In genomic region chr7:111486811-111487333, GRCm38 (mm10) we compare ENCODE assay signal across 11 mouse cellular contexts.
A peak's percentile ranks its signal among the peaks of the same experiment; 100 is the strongest.
DNase-seq lines count a peak whose midpoint lies in the region; TF ChIP-seq lines count a peak whose summit lies in the region.
"Had no signal": no experiment of that assay in that cellular context is flagged by ENCODE, and none has a peak within 500 bp of the region (broad histone marks: within the 10 kb centered on the region; RNA-seq: fewer than 3 reads in every experiment).

No protein-coding gene starts in this region.

- no peak for TF ChIP-seq POLR2A in brain, embryonic 14.5 days (IDR thresholded peaks at IDR 0.05; ENCODE audit: borderline replicate concordance, extremely low read depth, insufficient read depth, insufficient read length, poor library complexity, severe bottlenecking)

- peak; percentile 7 for DNase-seq in gastrocnemius, adult 18-20 months (ENCODE audit: low spot score)
- no peak for DNase-seq in gastrocnemius, postnatal 10 days
- peak; percentile 18 for DNase-seq in kidney, postnatal 10 days
- no peak for DNase-seq in kidney, postnatal 4 days
- peak; percentile 85 for DNase-seq in adipocyte (ENCODE audit: low spot score)
- DNase-seq in brain, embryonic 14.5 days (ENCODE audit: low read depth): peak; percentile 44
- no peak for DNase-seq in left cerebral cortex, postnatal 36 days (ENCODE audit: low spot score in 2 of 2)
- DNase-seq in spleen, adult 18-20 months: no peak
- DNase-seq: cerebellum, adult 18-20 months; kidney, adult 11 months; kidney, postnatal 36 days had no signal

- intact Hi-C loops in left cerebral cortex, postnatal 36 days (cut with DNase I): no loop called here

- no peak for TF ChIP-seq CTCF in brain, embryonic 14.5 days (IDR thresholded peaks at IDR 0.05; ENCODE audit: borderline replicate concordance, extremely low read depth, insufficient read depth, insufficient read length)

Comparison
In these comparisons a context has a peak if more than half of its experiments do, and no peak if none do; other contexts are left out.
1. DNase-seq: peak in gastrocnemius, adult 18-20 months (single experiment), kidney, postnatal 10 days (single experiment), adipocyte (single experiment) and brain, embryonic 14.5 days (single experiment); none in gastrocnemius, postnatal 10 days (single experiment), kidney, postnatal 4 days (0 of 2), left cerebral cortex, postnatal 36 days (0 of 2) and spleen, adult 18-20 months (0 of 2).